Mouse (Mus musculus): ENCODE data around the gene Armh1. TPM values are rescaled to one million over a fixed set of nuclear protein-coding genes. Genes with fewer than 3 reads are reported as not detected.
A peak's percentile ranks its signal among the peaks of the same experiment; 100 is the strongest.

Gene Armh1
- polyA plus RNA-seq, 1 experiment from 2014 or later = 5.7 TPM

DNA sequence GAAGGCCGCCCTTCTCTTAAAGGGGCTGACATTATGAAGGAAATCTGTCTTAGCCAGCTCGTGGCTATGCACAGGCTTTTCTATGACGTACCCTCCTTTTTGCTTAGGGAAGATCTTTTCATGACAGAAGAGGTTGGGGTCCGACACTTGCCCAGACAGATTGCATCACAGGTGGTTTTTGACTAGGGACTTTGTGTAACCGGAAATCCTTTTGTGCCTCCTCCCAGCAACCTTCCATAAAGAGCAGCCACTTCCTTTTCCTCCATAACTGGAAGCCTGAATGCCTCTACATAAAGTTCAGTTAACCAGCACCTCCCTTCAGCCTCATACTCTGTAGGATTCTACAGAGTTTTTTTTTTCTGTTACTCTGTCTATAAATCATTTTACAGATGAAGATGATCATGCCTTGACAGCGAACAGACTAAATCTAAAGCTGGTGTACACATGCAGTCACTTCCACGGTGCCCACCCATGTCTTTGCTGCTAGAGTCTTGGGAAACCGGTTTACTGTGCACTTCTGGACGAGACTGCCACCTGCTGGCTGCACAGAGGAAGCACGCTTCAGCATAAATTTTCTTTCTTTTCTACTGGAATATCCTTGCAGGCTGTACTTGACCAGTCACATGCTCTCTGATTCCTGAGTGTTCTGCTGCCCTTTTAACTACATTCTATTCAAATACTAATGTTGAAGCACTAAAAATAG, 33.3 kb downstream of the Armh1 start:
- Histone ChIP-seq H3K9ac (no peak overlapping the region), H3K27ac (replicated peaks) (0 out of 2 replicates have a peak overlapping the region, but pooled peaks have one; percentile 39), H3K9me3 (replicated peaks) (no peaks in the 10 kb centered on the region), H3K36me3 (no peaks in the 10 kb centered on the region), H3K4me2 (replicated peaks) (no peak overlapping the region), H3K4me3 (replicated peaks) (no peak overlapping the region), H3K4me1 (peaks cover 16% of the 10 kb centered on the region), H3K27me3 (no peaks in the 10 kb centered on the region)
- 33% methylated on average over 10 of the region's 10 CpGs for WGBS
- ATAC-seq (ENCODE audit: insufficient number of reproducible peaks, low FRiP score, low TSS enrichment, low read depth) = no peak

GRCm38 (mm10) chr4:117217029-117217428, 34.9 kb downstream of the Armh1 start:
- H3K4me3 ChIP-seq (replicated peaks) = no peak overlapping the region
- H3K36me3 ChIP-seq = no peaks in the 10 kb centered on the region
- 48% methylated on average over 5 of the region's 5 CpGs for WGBS
- H3K4me1 ChIP-seq = peaks cover 13% of the 10 kb centered on the region
- H3K9me3 ChIP-seq (replicated peaks) = no peaks in the 10 kb centered on the region
- H3K9ac ChIP-seq = no peak overlapping the region
- no peaks in the 10 kb centered on the region for H3K27me3 ChIP-seq
- H3K27ac ChIP-seq (replicated peaks) = 0 out of 2 replicates have a peak overlapping the region, but pooled peaks have one; percentile 0
- no peak for ATAC-seq (ENCODE audit: insufficient number of reproducible peaks, low FRiP score, low TSS enrichment, low read depth)
- H3K4me2 ChIP-seq (replicated peaks) = no peak overlapping the region

DNA sequence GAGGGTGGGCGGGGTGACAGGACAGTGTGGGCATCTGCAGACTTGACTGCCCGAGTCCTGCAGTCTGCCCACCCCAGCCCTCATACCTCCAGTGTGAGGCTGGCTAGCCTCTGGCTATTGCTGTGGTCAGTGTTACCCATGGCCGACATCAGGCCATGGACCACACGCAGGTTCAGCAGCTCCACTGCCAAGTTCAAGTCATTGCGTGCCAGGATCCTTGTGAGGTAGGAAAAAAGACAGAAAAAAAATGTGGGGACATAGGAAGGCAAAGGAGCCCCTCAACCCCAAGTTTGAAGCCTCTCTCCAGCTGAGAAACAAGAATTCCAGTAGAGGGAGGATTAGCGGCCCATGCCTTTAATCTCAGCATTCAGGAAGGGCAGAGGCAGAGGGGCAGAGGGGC, 37.7 kb downstream of the Armh1 start:
- WGBS = 79% methylated on average over 6 of the region's 6 CpGs
- no peaks in the 10 kb centered on the region for H3K9me3 ChIP-seq (replicated peaks)
- no peak overlapping the region for H3K4me3 ChIP-seq (replicated peaks)
- H3K4me1 ChIP-seq = peaks cover 13% of the 10 kb centered on the region
- H3K27me3 ChIP-seq = no peaks in the 10 kb centered on the region
- no peak overlapping the region for H3K9ac ChIP-seq
- no peak overlapping the region for H3K27ac ChIP-seq (replicated peaks)
- no peak overlapping the region for H3K4me2 ChIP-seq (replicated peaks)
- no peaks in the 10 kb centered on the region for H3K36me3 ChIP-seq
- ATAC-seq (ENCODE audit: insufficient number of reproducible peaks, low FRiP score, low TSS enrichment, low read depth) = no peak

GRCm38 (mm10) chr4:117210147-117211074, 41.5 kb downstream of the Armh1 start:
- no peak overlapping the region for H3K9ac ChIP-seq
- H3K4me2 ChIP-seq (replicated peaks) = peak overlapping the region; percentile 18
- H3K36me3 ChIP-seq = no peaks in the 10 kb centered on the region
- no peak for ATAC-seq (ENCODE audit: insufficient number of reproducible peaks, low FRiP score, low TSS enrichment, low read depth)
- no peak overlapping the region for H3K27ac ChIP-seq (replicated peaks)
- no peaks in the 10 kb centered on the region for H3K27me3 ChIP-seq
- no peak overlapping the region for H3K4me3 ChIP-seq (replicated peaks)
- WGBS = 4% methylated on average over 20 of the region's 20 CpGs
- no peaks in the 10 kb centered on the region for H3K4me1 ChIP-seq
- H3K9me3 ChIP-seq (replicated peaks) = no peaks in the 10 kb centered on the region

DNA sequence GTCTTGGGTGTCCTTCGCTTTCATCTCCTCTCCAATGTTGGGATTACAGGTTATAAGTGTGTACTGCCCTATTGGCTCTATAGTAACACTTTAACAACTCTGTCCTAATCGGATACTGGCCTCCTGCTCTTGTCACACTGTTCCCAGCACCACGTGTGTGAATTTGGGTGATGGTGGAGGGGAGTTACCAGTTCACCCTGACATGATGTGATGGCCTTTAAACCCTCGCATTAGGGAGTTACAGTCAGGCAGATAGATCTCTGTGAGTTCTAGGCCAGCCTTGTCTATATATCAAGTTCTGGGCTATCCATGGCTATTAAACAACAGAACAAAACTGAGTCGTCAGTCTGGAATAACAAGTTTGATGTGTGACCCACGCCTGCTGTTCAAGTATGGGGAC, 42.3 kb downstream of the Armh1 start:
- no peak for ATAC-seq (ENCODE audit: insufficient number of reproducible peaks, low FRiP score, low TSS enrichment, low read depth)
- 77% methylated on average over 6 of the region's 6 CpGs for WGBS
- H3K9ac ChIP-seq = no peak overlapping the region
- H3K4me1 ChIP-seq = no peaks in the 10 kb centered on the region
- H3K36me3 ChIP-seq = no peaks in the 10 kb centered on the region
- H3K4me3 ChIP-seq (replicated peaks) = no peak overlapping the region
- no peaks in the 10 kb centered on the region for H3K27me3 ChIP-seq
- no peak overlapping the region for H3K4me2 ChIP-seq (replicated peaks)
- no peak overlapping the region for H3K27ac ChIP-seq (replicated peaks)
- no peaks in the 10 kb centered on the region for H3K9me3 ChIP-seq (replicated peaks)

DNA sequence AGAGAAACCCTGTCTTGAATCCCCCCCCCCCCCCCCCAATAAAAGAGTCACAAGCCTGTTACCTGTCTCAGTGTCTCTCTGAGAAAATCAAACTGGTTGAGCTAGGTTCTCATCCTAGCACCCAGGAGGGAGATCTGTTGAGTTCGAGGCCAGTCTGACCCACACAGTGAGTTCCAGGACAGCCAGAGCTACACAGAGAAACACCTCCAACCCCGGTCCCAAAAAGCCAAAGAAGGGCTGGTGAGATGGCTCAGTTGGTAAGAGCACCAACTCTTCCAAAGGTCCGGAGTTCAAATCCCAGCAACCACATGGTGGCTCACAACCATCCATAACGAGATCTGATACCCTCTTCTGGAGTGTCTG, 49.0 kb downstream of the Armh1 start:
- Histone ChIP-seq H3K36me3 (no peaks in the 10 kb centered on the region), H3K9me3 (replicated peaks) (no peaks in the 10 kb centered on the region), H3K27me3 (no peaks in the 10 kb centered on the region), H3K4me3 (replicated peaks) (no peak overlapping the region), H3K4me1 (peaks cover 3% of the 10 kb centered on the region; the same call in 1 of the 2 replicates), H3K4me2 (replicated peaks) (no peak overlapping the region), H3K27ac (replicated peaks) (peak overlapping the region; percentile 85; the same call in 1 of the 2 replicates), H3K9ac (no peak overlapping the region)
- 59% methylated on average over 4 of the region's 4 CpGs for WGBS
- ATAC-seq (ENCODE audit: insufficient number of reproducible peaks, low FRiP score, low TSS enrichment, low read depth) = 0 out of 2 replicates have a peak, but pooled peaks have one; percentile 29

GRCm38 (mm10) chr4:117202046-117202991, 49.6 kb downstream of the Armh1 start:
- Histone ChIP-seq H3K4me1 (peaks cover 3% of the 10 kb centered on the region; the same call in 1 of the 2 replicates), H3K27ac (replicated peaks) (peak overlapping the region; percentile 85), H3K27me3 (no peaks in the 10 kb centered on the region), H3K9ac (peak overlapping the region; percentile 9; the same call in 1 of the 2 replicates), H3K36me3 (no peaks in the 10 kb centered on the region), H3K9me3 (replicated peaks) (no peaks in the 10 kb centered on the region), H3K4me2 (replicated peaks) (peak overlapping the region; percentile 51), H3K4me3 (replicated peaks) (peak overlapping the region; percentile 37)
- WGBS = 1% methylated on average over 25 of the region's 25 CpGs
- peak; percentile 77; the same call in 1 of the 2 replicates for ATAC-seq (ENCODE audit: insufficient number of reproducible peaks, low FRiP score, low TSS enrichment, low read depth)

GRCm38 (mm10) chr4:117191804-117192203, 60.1 kb downstream of the Armh1 start:
- ATAC-seq (ENCODE audit: insufficient number of reproducible peaks, low FRiP score, low TSS enrichment, low read depth) = no peak

DNA sequence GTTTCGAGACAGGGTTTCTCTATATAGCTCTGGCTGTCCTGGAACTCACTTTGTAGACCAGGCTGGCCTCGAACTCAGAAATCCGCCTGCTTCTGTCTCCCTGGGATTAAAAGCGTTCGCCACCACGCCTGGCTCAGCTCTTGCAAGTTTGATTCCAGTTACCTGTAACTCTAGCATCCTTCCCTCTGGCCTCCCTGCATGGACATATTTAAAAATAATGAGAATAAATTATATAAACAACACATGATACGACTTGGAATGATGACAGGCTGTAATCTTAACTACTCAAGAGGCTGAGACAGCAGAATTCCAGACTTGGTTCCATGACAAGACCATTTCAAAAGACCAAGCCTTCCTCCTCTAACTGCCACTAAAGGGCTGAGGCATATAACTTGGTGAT, 61.3 kb downstream of the Armh1 start:
- Histone ChIP-seq H3K4me1 (0 out of 2 replicates have a peak, but pooled peaks cover 6% of the 10 kb centered on the region), H3K9me3 (replicated peaks) (no peaks in the 10 kb centered on the region), H3K27me3 (no peaks in the 10 kb centered on the region), H3K4me3 (replicated peaks) (no peak overlapping the region), H3K4me2 (replicated peaks) (no peak overlapping the region), H3K9ac (0 out of 2 replicates have a peak overlapping the region, but pooled peaks have one; percentile 15), H3K27ac (replicated peaks) (peak overlapping the region; percentile 90), H3K36me3 (no peaks in the 10 kb centered on the region)
- WGBS = 59% methylated on average over 7 of the region's 7 CpGs
- no peak for ATAC-seq (ENCODE audit: insufficient number of reproducible peaks, low FRiP score, low TSS enrichment, low read depth)

More at GRCm38 (mm10) chr4:117191804-117192203, 60.1 kb downstream of the Armh1 start:
- Histone ChIP-seq H3K9me3 (replicated peaks) (no peaks in the 10 kb centered on the region), H3K4me1 (0 out of 2 replicates have a peak, but pooled peaks cover 6% of the 10 kb centered on the region), H3K27me3 (no peaks in the 10 kb centered on the region), H3K27ac (replicated peaks) (no peak overlapping the region), H3K9ac (no peak overlapping the region), H3K36me3 (no peaks in the 10 kb centered on the region), H3K4me2 (replicated peaks) (no peak overlapping the region), H3K4me3 (replicated peaks) (no peak overlapping the region)
- WGBS = 92% methylated on average over 14 of the region's 14 CpGs

DNA sequence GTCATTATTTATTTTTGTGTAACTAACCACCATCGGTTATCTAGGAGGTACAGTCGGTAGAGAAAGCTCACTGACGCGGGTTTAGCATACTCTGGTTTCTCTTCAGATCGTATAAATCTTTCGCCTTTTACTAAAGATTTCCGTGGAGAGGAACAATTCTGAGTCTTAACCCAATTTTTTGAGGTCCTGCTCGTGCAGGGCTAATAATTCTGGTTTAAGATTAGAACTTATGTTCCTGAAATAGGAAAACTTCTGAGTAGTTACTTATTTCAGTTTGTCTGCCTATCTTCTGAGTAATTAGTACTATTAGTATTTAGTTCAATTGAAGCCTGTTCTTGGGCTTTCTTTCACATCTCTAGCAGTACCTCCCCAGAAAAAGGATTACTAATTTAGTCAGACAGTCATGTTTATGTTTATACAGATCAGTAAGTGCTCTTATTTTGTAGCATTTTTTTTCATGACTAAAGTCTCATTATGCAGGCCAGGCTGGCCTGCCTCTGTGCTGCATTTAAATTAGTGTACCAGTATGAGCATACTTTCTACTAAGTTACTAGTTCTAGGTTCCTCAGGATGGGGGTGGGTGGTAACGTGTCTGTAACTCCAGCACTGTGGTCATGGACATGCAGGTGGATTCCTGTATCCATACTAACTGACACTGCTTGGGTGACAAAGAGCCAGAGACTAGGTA, 61.9 kb downstream of the Armh1 start:
- peak overlapping the region; percentile 90 for H3K27ac ChIP-seq (replicated peaks)
- no peaks in the 10 kb centered on the region for H3K27me3 ChIP-seq
- WGBS = under 1% methylated on average over 9 of the region's 9 CpGs
- H3K36me3 ChIP-seq = no peaks in the 10 kb centered on the region
- 0 out of 2 replicates have a peak, but pooled peaks cover 6% of the 10 kb centered on the region for H3K4me1 ChIP-seq
- peak overlapping the region; percentile 40 for H3K4me3 ChIP-seq (replicated peaks)
- peak; percentile 90 for ATAC-seq (ENCODE audit: insufficient number of reproducible peaks, low FRiP score, low TSS enrichment, low read depth)
- H3K4me2 ChIP-seq (replicated peaks) = peak overlapping the region; percentile 50
- peak overlapping the region; percentile 57 for H3K9ac ChIP-seq
- no peaks in the 10 kb centered on the region for H3K9me3 ChIP-seq (replicated peaks)
